Mouse (Mus musculus) midbrain, embryonic 16.5 days (tissue): Measurements from ENCODE around the gene BC005624. TPM values are rescaled to one million over a fixed set of nuclear protein-coding genes. Genes with fewer than 3 reads are reported as not detected.

ENCODE experiments used
- ATAC-seq: fragments of 200-750 bp; cut with Nextera tagmentation; 2 replicates; pipeline ENCODE4 v1.8.0; 2017; ENCODE audit warnings: moderate TSS enrichment
- H3K27ac ChIP-seq: fragments of 300-500 bp; sonication (generic); 2 replicates; pipeline ENCODE4 v1.5.1; 2014; ENCODE audit warnings: mild to moderate bottlenecking, low read length, mixed read lengths
- H3K27me3 ChIP-seq: fragments of 300-500 bp; sonication (generic); 2 replicates; pipeline ENCODE4 v1.6.1; 2014; ENCODE audit warnings: low read depth, low read length, mixed read lengths; ENCODE audit not compliant: control insufficient read depth, insufficient read depth
- H3K36me3 ChIP-seq: fragments of 300-500 bp; sonication (generic); 2 replicates; pipeline ENCODE4 v1.6.1; 2014; ENCODE audit warnings: mild to moderate bottlenecking, low read length, moderate library complexity, mixed read lengths; ENCODE audit not compliant: control insufficient read depth, insufficient read depth
- H3K4me1 ChIP-seq: fragments of 300-500 bp; sonication (generic); 2 replicates; pipeline ENCODE4 v1.6.1; 2014; ENCODE audit warnings: mild to moderate bottlenecking, low read length, mixed read lengths; ENCODE audit not compliant: control insufficient read depth, insufficient read depth
- H3K4me2 ChIP-seq: fragments of 300-500 bp; sonication (generic); 2 replicates; pipeline ENCODE4 v1.6.1; 2014; ENCODE audit warnings: mild to moderate bottlenecking, low read length, mixed read lengths
- H3K4me3 ChIP-seq: fragments of 300-500 bp; sonication (generic); 2 replicates; pipeline ENCODE4 v1.5.1; 2014; ENCODE audit warnings: low read depth, mild to moderate bottlenecking, low read length, moderate library complexity, mixed read lengths
- H3K9ac ChIP-seq: fragments of 300-500 bp; sonication (generic); 2 replicates; pipeline ENCODE4 v1.6.1; 2014; ENCODE audit warnings: low read depth, low read length, mixed read lengths
- H3K9me3 ChIP-seq: fragments of 300-500 bp; sonication (generic); replicated peaks from 2 replicates; pipeline ENCODE4 v1.6.1; 2014; ENCODE audit warnings: mild to moderate bottlenecking, low read length, mixed read lengths; ENCODE audit not compliant: control insufficient read depth, poor library complexity, severe bottlenecking
- WGBS: fragments of 180-500 bp; shearing (Covaris S2); extraction: QIAGEN DNeasy Blood & Tissue Kit; methylation state at CpG from one replicate; pipeline ENCODE4 v1.1.7; 2014; 5-methylcytosine and 5-hydroxymethylcytosine counted together
- polyA plus RNA-seq: library from polyadenylated mRNA; unstranded; fragments of >200 nt; fragmentation: Nextera tagmentation; extraction: Ambion mirVana; gene quantifications from 2 replicates; pipeline ENCODE4 v1.2.1, GENCODE M21; 2015

BC005624 gene
- polyA plus RNA-seq, 1 experiment from 2014 or later: 95.3 TPM

DNA sequence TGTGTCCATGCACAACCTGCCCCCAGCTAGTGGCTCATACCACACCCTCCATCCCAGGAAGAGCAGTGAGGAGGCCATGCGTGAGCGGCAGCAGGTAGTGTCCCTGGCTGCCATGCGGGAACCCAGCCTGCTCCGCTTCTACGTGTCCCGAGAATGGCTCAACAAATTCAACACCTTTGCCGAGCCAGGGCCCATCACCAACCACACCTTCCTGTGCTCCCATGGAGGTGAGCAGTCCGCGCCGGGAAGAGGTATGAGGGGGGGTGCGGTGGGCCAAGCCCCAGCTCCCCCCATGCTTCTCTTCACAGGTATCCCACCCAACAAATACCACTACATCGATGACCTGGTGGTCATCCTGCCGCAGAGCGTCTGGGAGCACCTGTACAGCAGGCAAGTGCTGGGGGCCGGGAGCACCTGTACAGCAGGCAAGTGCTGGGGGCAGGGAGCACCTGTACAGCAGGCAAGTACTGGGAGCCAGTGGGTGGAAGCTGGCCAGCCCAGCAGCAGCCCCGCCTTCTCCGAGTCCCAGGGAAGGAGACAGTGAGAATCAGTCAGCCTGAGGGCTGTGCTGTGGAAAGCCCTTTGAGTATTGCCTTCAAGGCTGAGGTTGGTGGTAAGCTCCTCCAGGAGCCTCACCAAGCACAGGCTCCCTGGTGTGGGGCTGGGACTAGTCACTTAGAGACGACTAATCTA lies 35.8 kb upstream of the BC005624 start:
- Histone ChIP-seq H3K27me3 (no peaks in the 10 kb centered on the region), H3K9me3 (no peaks in the 10 kb centered on the region), H3K4me3 (no peak overlapping the region), H3K9ac (no peak overlapping the region), H3K4me2 (no peak overlapping the region), H3K36me3 (peaks cover 37% of the 10 kb centered on the region), H3K4me1 (no peaks in the 10 kb centered on the region), H3K27ac (no peak overlapping the region)
- ATAC-seq: no peak
- 94% methylated on average over 18 of the region's 18 CpGs for WGBS

DNA sequence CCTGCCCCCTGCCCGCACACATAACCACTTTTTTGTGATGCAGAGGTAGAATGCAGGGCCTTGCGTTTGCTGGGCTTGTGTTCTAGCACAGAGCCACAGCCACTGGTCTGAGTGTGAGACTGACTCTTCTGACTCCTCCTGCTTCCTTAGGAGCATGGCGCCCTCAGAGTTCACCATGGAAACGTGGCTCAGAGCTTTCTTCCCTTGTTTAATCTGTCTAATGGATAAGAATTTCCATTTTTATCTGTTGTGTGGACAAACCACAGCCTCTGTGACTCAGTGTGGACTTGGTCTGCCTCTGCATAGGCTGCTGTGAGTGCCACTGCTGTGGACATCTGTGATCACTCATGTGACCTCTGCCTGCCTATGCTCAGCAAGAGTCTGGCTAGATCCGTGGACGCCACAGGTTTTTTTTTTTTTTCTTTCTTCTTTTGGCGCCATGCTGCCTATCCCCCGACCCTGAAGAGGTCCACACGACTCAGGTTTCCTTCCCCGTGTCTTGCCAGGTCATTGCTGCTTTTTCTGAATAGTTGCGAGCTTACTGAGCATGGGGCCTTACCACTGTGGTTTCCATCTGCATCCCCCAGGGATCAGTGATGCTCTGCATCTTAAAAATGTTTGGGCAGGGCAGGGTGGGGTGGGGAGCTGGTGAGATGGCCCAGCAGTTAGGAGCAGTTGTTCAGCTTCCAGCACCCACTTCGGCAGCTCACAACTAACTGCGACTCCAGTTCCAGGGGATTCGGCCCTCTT lies 31.5 kb upstream of the BC005624 start:
- Histone ChIP-seq H3K36me3 (peaks cover 37% of the 10 kb centered on the region), H3K27me3 (no peaks in the 10 kb centered on the region), H3K4me3 (no peak overlapping the region), H3K4me1 (no peaks in the 10 kb centered on the region), H3K9ac (no peak overlapping the region), H3K27ac (no peak overlapping the region), H3K9me3 (no peaks in the 10 kb centered on the region), H3K4me2 (no peak overlapping the region)
- ATAC-seq: no peak
- 78% methylated on average over 14 of the region's 14 CpGs for WGBS

DNA sequence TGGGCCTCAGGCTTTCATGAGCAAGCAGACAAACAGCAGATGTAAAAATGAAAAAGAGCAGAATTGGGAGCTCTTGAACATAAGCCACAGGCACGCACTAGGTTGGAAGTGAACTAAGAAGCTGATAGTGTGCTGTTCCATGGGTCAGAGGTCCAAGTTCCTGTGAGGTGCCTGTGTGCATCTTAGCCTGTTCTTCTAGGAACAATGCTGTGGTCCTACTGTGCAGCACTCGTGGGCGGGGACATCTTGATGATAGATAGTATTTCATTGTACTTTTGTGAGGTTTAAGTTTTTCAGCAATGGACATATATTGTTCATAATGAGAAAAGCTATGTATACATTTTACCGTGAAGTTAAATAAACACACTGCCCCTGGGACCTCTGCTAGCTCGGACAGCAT lies 25.2 kb upstream of the BC005624 start:
- H3K4me1 ChIP-seq: no peaks in the 10 kb centered on the region
- H3K27ac ChIP-seq: no peak overlapping the region
- H3K27me3 ChIP-seq: no peaks in the 10 kb centered on the region
- no peaks in the 10 kb centered on the region for H3K9me3 ChIP-seq
- 93% methylated on average over 5 of the region's 5 CpGs for WGBS
- no peak for ATAC-seq
- H3K36me3 ChIP-seq: peaks cover 42% of the 10 kb centered on the region
- no peak overlapping the region for H3K9ac ChIP-seq
- H3K4me3 ChIP-seq: no peak overlapping the region
- H3K4me2 ChIP-seq: no peak overlapping the region

DNA sequence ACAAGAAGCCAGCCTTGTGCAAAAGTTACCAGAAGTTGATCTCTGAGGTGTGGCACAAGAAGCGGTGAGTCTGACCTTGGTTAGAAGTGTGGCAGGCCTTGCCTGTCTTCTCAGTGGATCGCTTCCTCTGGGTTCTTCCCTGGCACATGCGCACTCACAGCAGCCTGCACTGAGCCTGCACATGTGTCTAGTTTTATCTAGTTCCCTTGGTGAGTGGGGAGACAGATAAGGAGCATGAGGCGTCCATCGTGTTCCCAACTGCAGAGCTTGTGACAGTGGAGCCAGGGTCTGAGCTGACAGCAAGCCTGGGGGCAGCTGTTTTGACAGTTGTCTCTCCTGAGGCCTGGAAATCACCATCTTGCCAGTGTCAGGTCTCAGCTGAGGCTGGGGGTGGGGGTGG lies 24.4 kb upstream of the BC005624 start:
- Histone ChIP-seq H3K27me3 (no peaks in the 10 kb centered on the region), H3K4me1 (no peaks in the 10 kb centered on the region), H3K27ac (no peak overlapping the region), H3K9ac (no peak overlapping the region), H3K36me3 (peaks cover 42% of the 10 kb centered on the region), H3K4me2 (no peak overlapping the region), H3K4me3 (no peak overlapping the region), H3K9me3 (no peaks in the 10 kb centered on the region)
- ATAC-seq: no peak
- WGBS: 88% methylated on average over 5 of the region's 5 CpGs

DNA sequence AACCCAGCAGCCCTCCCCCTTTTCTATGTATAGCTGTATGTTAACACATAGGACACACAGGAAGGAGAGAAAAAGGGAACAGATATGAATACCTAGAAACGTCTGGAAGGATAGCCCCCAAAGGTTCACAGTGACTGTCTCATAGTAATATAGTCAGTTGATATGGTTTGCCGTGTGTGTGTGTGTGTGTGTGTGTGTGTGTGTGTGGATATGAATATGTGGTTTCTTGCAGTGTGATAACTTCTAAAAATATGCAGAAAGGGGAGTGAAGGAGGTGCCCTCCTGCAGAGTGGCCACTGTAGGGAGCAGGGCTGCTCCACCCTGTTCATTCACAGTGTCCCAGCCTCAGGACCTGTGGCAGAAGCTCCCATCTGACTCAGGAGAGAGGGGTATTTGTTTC lies 23.5 kb upstream of the BC005624 start:
- H3K27ac ChIP-seq: no peak overlapping the region
- H3K4me1 ChIP-seq: no peaks in the 10 kb centered on the region
- H3K27me3 ChIP-seq: no peaks in the 10 kb centered on the region
- H3K4me3 ChIP-seq: no peak overlapping the region
- no peak overlapping the region for H3K9ac ChIP-seq
- H3K36me3 ChIP-seq: peaks cover 35% of the 10 kb centered on the region
- H3K4me2 ChIP-seq: no peak overlapping the region
- no peak for ATAC-seq
- WGBS: 77% methylated on average over 2 of the region's 2 CpGs
- H3K9me3 ChIP-seq: no peaks in the 10 kb centered on the region

- H3K27me3 ChIP-seq: no peaks in the 10 kb centered on the region
- H3K9ac ChIP-seq: no peak overlapping the region
- H3K4me2 ChIP-seq: no peak overlapping the region
- H3K4me3 ChIP-seq: no peak overlapping the region
- H3K36me3 ChIP-seq: peaks cover 37% of the 10 kb centered on the region
- H3K27ac ChIP-seq: no peak overlapping the region
- 97% methylated on average over 10 of the region's 10 CpGs for WGBS
- no peaks in the 10 kb centered on the region for H3K4me1 ChIP-seq
- no peaks in the 10 kb centered on the region for H3K9me3 ChIP-seq
- no peak for ATAC-seq
Observed at GRCm38 (mm10) chr2:31002857-31003256, 20.9 kb upstream of the BC005624 start.

DNA sequence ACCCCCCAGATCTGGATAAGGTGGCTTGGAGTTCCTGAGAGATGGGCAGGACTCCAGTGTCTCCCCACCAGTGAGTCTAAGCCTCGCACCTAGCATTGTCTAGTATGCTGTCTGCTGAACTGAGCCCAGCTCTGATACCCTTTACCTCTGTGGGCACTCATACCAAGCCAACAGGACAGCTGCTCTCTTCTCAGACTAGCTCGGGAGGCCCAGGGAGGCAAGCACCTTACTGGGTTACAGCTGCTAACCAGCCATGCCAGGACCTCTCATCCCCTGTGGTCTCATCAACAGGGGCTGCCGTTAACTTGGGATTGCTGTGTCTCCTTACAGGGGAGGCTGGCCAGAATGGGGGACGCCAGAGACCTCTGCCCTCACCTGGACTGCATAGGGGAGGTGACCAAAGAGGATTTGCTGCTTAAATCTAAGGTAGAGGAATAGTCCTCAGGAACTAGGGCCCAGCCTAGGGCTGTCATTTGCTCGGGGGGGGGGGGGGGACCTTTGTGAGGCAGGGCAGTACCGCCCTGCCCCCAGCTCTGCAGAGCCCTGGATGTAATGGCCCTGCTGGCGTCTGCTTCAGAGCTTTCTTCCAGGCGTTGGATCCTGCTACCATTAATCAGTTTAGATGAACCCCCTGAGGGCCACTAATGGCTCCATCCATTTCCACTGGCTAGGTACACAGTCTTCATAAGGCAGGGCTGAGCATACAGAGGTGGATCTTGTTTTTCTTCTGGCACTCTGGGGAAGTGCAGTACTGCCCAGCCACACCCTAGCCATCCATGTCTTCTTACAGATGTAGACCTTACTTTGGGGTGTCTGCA lies 16.7 kb upstream of the BC005624 start:
- H3K9me3 ChIP-seq: no peaks in the 10 kb centered on the region
- WGBS: 83% methylated on average over 7 of the region's 8 CpGs
- no peaks in the 10 kb centered on the region for H3K4me1 ChIP-seq
- H3K27me3 ChIP-seq: no peaks in the 10 kb centered on the region
- no peak overlapping the region for H3K27ac ChIP-seq
- ATAC-seq: no peak
- no peak overlapping the region for H3K9ac ChIP-seq
- H3K4me2 ChIP-seq: no peak overlapping the region
- no peak overlapping the region for H3K4me3 ChIP-seq
- peaks cover 24% of the 10 kb centered on the region for H3K36me3 ChIP-seq

- 71% methylated on average over 11 of the region's 11 CpGs for WGBS
- no peak for ATAC-seq
- no peaks in the 10 kb centered on the region for H3K9me3 ChIP-seq
Observed at GRCm38 (mm10) chr2:30995432-30995996, 13.5 kb upstream of the BC005624 start.

More at GRCm38 (mm10) chr2:30995432-30995996, 13.5 kb upstream of the BC005624 start:
- Histone ChIP-seq H3K4me2 (no peak overlapping the region), H3K36me3 (peaks cover 6% of the 10 kb centered on the region; the same call in 1 of the 2 replicates), H3K9ac (no peak overlapping the region), H3K4me1 (no peaks in the 10 kb centered on the region), H3K4me3 (no peak overlapping the region), H3K27ac (no peak overlapping the region), H3K27me3 (no peaks in the 10 kb centered on the region)
